Mouse (Mus musculus) olfactory bulb, adult 2 months (tissue): Measurements from ENCODE around the gene Tmem114.

ENCODE experiments used
- CTCF ChIP-seq: fragments of 200-500 bp; IDR thresholded peaks from 2 replicates; pipeline ENCODE4 v1.5.1; 2012; ENCODE audit warnings: low read depth, mild to moderate bottlenecking, low read length, moderate library complexity; ENCODE audit not compliant: insufficient read depth
- POLR2A ChIP-seq: fragments of 200-500 bp; IDR thresholded peaks from 2 replicates; pipeline ENCODE4 v1.6.1; 2012; ENCODE audit warnings: mild to moderate bottlenecking, low read depth, low read length, moderate library complexity; ENCODE audit not compliant: insufficient read depth

DNA sequence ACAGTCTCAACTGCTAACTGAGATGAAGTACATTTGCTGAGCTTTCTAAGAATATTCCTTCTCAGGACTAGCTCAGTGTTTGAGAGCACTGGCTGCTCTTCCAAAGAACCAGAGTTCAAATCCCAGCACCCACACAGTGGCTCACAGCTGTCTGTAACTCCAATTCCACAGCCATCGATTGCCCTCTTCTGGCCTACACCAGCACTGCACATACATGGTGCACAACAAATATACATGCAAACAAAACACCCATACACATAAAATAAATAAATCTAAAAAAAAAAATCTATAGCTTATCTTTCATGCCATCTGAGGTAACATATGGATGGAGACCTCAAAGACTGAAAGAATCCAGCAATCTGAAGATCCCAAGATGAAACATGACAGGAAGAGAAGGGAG lies 36.4 kb downstream of the Tmem114 start:
- TF ChIP-seq CTCF (no peak), POLR2A (no peak)
